Mouse (Mus musculus) cerebellum, adult 2 months (tissue): ENCODE measurements around the gene Zfp3.

Experiments
- CTCF ChIP-seq: fragments of 200-500 bp; IDR thresholded peaks from 2 replicates; pipeline ENCODE4 v1.5.1; 2011; ENCODE audit warnings: low read depth, mild to moderate bottlenecking, control low read depth, low read length, moderate library complexity, borderline replicate concordance; ENCODE audit not compliant: insufficient read depth
- POLR2A ChIP-seq: fragments of 200-500 bp; IDR thresholded peaks from 2 replicates; pipeline ENCODE4 v1.6.1; 2011; ENCODE audit warnings: low read length, control low read depth, borderline replicate concordance; ENCODE audit not compliant: insufficient read depth

DNA sequence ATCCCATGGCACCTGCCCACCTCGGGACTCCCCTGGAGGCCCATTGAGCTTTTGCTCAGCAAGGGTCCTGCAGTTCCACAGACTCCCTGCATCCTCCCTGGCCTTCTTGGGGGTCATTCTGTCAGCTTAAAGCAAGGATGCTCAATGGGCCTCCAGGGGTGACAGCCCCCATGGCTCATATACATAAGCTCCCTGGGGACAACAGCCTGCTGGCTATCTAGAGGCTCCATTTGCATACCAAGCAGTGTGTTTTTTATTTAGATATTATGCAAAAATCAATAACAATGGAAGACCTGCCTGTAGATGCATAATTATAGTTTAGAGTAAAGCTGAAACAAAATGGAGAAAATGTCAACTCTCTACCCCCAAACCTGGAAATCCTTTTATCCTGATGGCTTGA is 45.0 kb downstream of the Zfp3 start:
- TF ChIP-seq CTCF (no peak), POLR2A (no peak)
